Mouse (Mus musculus) liver, embryonic 12.5 days (tissue): ENCODE results near the gene Gatb. TPM values are rescaled to one million over a fixed set of nuclear protein-coding genes. Genes with fewer than 3 reads are reported as not detected.

ENCODE experiments used
- ATAC-seq: fragments of 200-750 bp; cut with Nextera tagmentation; 2 replicates; pipeline ENCODE4 v1.8.0; 2017; ENCODE audit warnings: moderate number of reproducible peaks, mild to moderate bottlenecking, moderate library complexity
- H3K27ac ChIP-seq: fragments of 300-500 bp; sonication (generic); 2 replicates; pipeline ENCODE4 v1.5.1; 2016; ENCODE audit warnings: mild to moderate bottlenecking
- H3K27me3 ChIP-seq: fragments of 300-500 bp; sonication (generic); replicated peaks from 2 replicates; pipeline ENCODE4 v1.6.1; 2016; ENCODE audit warnings: mild to moderate bottlenecking, moderate library complexity
- H3K36me3 ChIP-seq: fragments of 300-500 bp; sonication (generic); 2 replicates; pipeline ENCODE4 v1.6.1; 2016; ENCODE audit warnings: mild to moderate bottlenecking, moderate library complexity
- H3K4me1 ChIP-seq: fragments of 300-500 bp; sonication (generic); 2 replicates; pipeline ENCODE4 v1.6.1; 2016
- H3K4me2 ChIP-seq: fragments of 300-500 bp; sonication (generic); 2 replicates; pipeline ENCODE4 v1.6.1; 2016; ENCODE audit warnings: mild to moderate bottlenecking, moderate library complexity
- H3K4me3 ChIP-seq: fragments of 300-500 bp; sonication (generic); 2 replicates; pipeline ENCODE4 v1.5.1; 2016; ENCODE audit warnings: mild to moderate bottlenecking, moderate library complexity
- H3K9ac ChIP-seq: fragments of 300-500 bp; sonication (generic); 2 replicates; pipeline ENCODE4 v1.6.1; 2016; ENCODE audit warnings: mild to moderate bottlenecking, moderate library complexity
- H3K9me3 ChIP-seq: fragments of 300-500 bp; sonication (generic); replicated peaks from 2 replicates; pipeline ENCODE4 v1.6.1; 2016; ENCODE audit warnings: mild to moderate bottlenecking, moderate library complexity
- WGBS: fragments of 180-500 bp; shearing (Covaris S2); methylation state at CpG from one replicate; pipeline ENCODE4 v1.1.7; 2016; ENCODE audit not compliant: insufficient replicate concordance; 5-methylcytosine and 5-hydroxymethylcytosine counted together
- polyA plus RNA-seq: library from polyadenylated mRNA; unstranded; fragments of >200 nt; fragmentation: Nextera tagmentation; extraction: Ambion mirVana; gene quantifications from 2 replicates; pipeline ENCODE4 v1.2.1, GENCODE M21; 2016

The Gatb gene
- polyA plus RNA-seq, 1 experiment from 2014 or later = 24.5 TPM

GRCm38 (mm10) chr3:85664591-85665171 is 90.8 kb downstream of the Gatb start:
- H3K36me3 ChIP-seq = no peaks in the 10 kb centered on the region
- no peak for ATAC-seq
- H3K27me3 ChIP-seq = peaks cover 7% of the 10 kb centered on the region; the same call in 1 of the 2 replicates
- no peak overlapping the region for H3K9ac ChIP-seq
- H3K4me3 ChIP-seq = no peak overlapping the region
- 71% methylated on average over 10 of the region's 10 CpGs for WGBS
- H3K4me2 ChIP-seq = no peak overlapping the region
- no peaks in the 10 kb centered on the region for H3K9me3 ChIP-seq
- no peaks in the 10 kb centered on the region for H3K4me1 ChIP-seq
- no peak overlapping the region for H3K27ac ChIP-seq

DNA sequence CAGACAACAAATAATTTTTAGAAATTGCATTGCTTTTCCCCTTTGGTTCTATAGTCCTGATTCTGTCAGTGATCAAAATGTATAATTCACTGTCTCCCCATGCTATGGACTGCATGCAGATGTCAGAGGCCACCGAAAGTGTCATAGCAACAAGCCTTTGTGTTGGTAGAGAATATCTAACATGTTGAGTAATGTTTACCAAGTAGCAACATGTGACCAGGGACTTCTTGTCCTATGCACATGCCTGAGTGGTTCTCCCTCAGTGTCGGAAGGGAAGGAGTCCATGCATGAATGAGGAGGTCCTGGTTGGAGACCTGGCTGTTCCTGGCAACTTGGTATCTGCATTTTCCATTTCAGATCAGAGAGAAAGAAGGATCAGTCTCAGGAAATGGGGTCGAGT is 92.2 kb downstream of the Gatb start:
- Histone ChIP-seq H3K4me3 (no peak overlapping the region), H3K27me3 (peaks cover 7% of the 10 kb centered on the region; the same call in 1 of the 2 replicates), H3K27ac (no peak overlapping the region), H3K9me3 (no peaks in the 10 kb centered on the region), H3K9ac (no peak overlapping the region), H3K4me2 (no peak overlapping the region), H3K4me1 (no peaks in the 10 kb centered on the region), H3K36me3 (no peaks in the 10 kb centered on the region)
- ATAC-seq = no peak
- WGBS = 53% methylated on average over 3 of the region's 3 CpGs

- ATAC-seq = no peak
- no peaks in the 10 kb centered on the region for H3K36me3 ChIP-seq
- peaks cover 7% of the 10 kb centered on the region; the same call in 1 of the 2 replicates for H3K27me3 ChIP-seq
- no peaks in the 10 kb centered on the region for H3K9me3 ChIP-seq
- H3K4me1 ChIP-seq = no peaks in the 10 kb centered on the region
- no peak overlapping the region for H3K4me2 ChIP-seq
- no peak overlapping the region for H3K27ac ChIP-seq
- no peak overlapping the region for H3K9ac ChIP-seq
- no peak overlapping the region for H3K4me3 ChIP-seq
- 67% methylated on average over 12 of the region's 12 CpGs for WGBS
Measured at GRCm38 (mm10) chr3:85666736-85667135, 92.8 kb downstream of the Gatb start.

- Histone ChIP-seq H3K9ac (no peak overlapping the region), H3K27ac (no peak overlapping the region), H3K36me3 (no peaks in the 10 kb centered on the region), H3K4me1 (no peaks in the 10 kb centered on the region), H3K4me2 (no peak overlapping the region), H3K9me3 (no peaks in the 10 kb centered on the region), H3K4me3 (no peak overlapping the region), H3K27me3 (peaks cover 7% of the 10 kb centered on the region; the same call in 1 of the 2 replicates)
- no peak for ATAC-seq
- 85% methylated on average over 6 of the region's 6 CpGs for WGBS
Measured at GRCm38 (mm10) chr3:85667683-85668082, 93.8 kb downstream of the Gatb start.

GRCm38 (mm10) chr3:85669844-85670243 is 95.9 kb downstream of the Gatb start:
- 75% methylated on average over 6 of the region's 6 CpGs for WGBS
- no peak overlapping the region for H3K4me2 ChIP-seq
- H3K36me3 ChIP-seq = no peaks in the 10 kb centered on the region
- no peak overlapping the region for H3K27ac ChIP-seq
- no peak overlapping the region for H3K9ac ChIP-seq
- no peak overlapping the region for H3K4me3 ChIP-seq
- no peaks in the 10 kb centered on the region for H3K4me1 ChIP-seq
- ATAC-seq = no peak
- no peaks in the 10 kb centered on the region; the same call in 1 of the 2 replicates for H3K27me3 ChIP-seq
- no peaks in the 10 kb centered on the region for H3K9me3 ChIP-seq

- Histone ChIP-seq H3K27ac (no peak overlapping the region), H3K36me3 (no peaks in the 10 kb centered on the region), H3K4me3 (no peak overlapping the region), H3K9me3 (no peaks in the 10 kb centered on the region), H3K4me1 (peaks cover 15% of the 10 kb centered on the region), H3K9ac (no peak overlapping the region), H3K27me3 (peaks cover 17% of the 10 kb centered on the region; the same call in 1 of the 2 replicates), H3K4me2 (no peak overlapping the region)
- no peak for ATAC-seq
- 67% methylated on average over 8 of the region's 8 CpGs for WGBS
Measured at GRCm38 (mm10) chr3:85677133-85677532, 103.2 kb downstream of the Gatb start.

DNA sequence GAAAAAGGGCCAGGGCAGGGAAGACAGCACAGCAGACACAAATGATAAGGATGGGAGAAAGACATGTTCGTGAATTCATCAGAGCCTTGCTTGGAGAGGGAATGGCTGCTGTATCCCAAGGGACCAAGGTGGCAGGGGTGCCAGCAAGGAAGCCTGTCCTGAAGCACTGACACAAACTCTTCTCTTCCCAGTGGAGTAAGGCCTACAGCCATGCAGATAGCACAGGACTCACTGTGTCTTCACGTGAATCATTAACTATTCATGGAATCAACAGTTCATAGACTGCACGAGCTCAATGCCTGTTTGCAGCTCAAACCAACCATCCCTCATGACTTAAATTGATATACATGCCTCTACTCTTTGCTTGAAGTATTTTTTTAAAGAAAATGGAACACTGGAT is 104.0 kb downstream of the Gatb start:
- Histone ChIP-seq H3K27me3 (peaks cover 17% of the 10 kb centered on the region; the same call in 1 of the 2 replicates), H3K27ac (no peak overlapping the region), H3K4me3 (no peak overlapping the region), H3K36me3 (no peaks in the 10 kb centered on the region), H3K4me1 (peaks cover 15% of the 10 kb centered on the region), H3K9me3 (no peaks in the 10 kb centered on the region), H3K4me2 (no peak overlapping the region), H3K9ac (no peak overlapping the region)
- ATAC-seq = no peak
- 65% methylated on average over 3 of the region's 3 CpGs for WGBS

- Histone ChIP-seq H3K4me2 (peak overlapping the region; percentile 44), H3K4me1 (peaks cover 15% of the 10 kb centered on the region), H3K27me3 (peaks cover 17% of the 10 kb centered on the region; the same call in 1 of the 2 replicates), H3K9ac (peak overlapping the region; percentile 19; the same call in 1 of the 2 replicates), H3K27ac (no peak overlapping the region), H3K4me3 (no peak overlapping the region), H3K36me3 (no peaks in the 10 kb centered on the region), H3K9me3 (no peaks in the 10 kb centered on the region)
- 56% methylated on average over 8 of the region's 8 CpGs for WGBS
- ATAC-seq = peak; percentile 78
Measured at GRCm38 (mm10) chr3:85679312-85679933, 105.5 kb downstream of the Gatb start.

DNA sequence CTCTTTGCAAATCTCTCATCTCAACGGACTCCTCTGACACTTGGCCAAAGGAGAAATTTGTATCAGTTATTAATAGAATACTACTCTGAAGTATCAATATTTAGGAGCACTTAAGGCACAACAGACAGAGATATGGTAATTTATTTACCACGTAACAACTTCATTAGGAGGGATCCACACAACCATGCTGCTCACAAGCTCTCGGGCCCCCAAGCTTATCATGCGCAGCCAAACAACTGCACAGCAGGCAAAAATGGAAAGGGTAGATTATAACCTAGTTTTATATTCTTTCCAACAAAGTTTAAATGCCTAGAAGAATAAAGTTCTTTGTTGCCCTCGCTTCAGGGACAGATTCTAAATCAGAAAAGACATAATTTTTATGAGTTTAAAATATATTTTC is 106.0 kb downstream of the Gatb start:
- no peaks in the 10 kb centered on the region for H3K36me3 ChIP-seq
- H3K9me3 ChIP-seq = no peaks in the 10 kb centered on the region
- no peak overlapping the region for H3K27ac ChIP-seq
- WGBS = 50% methylated on average over 5 of the region's 5 CpGs
- peaks cover 17% of the 10 kb centered on the region; the same call in 1 of the 2 replicates for H3K27me3 ChIP-seq
- ATAC-seq = peak; percentile 70
- H3K4me3 ChIP-seq = no peak overlapping the region
- peak overlapping the region; percentile 44 for H3K4me2 ChIP-seq
- no peak overlapping the region for H3K9ac ChIP-seq
- peaks cover 15% of the 10 kb centered on the region for H3K4me1 ChIP-seq

DNA sequence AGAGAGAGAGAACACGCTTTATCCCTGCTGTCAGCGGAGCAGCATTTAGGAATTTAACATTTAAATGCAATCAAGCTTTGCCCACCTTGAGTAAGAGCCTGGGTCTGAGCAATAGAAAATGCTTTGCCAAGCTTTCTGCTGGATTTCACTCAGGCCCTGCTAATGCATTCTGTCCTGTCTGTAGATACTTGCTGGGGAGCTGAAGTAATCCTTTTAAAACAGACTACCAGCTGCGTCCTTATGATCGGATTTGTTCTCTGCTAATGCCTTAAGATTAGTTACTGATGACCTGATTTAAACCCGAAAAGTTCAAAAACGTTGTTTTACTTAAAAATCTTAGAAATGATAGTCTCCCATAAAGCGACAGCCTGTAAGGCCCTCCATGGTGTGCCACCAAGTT is 107.2 kb downstream of the Gatb start:
- peaks cover 16% of the 10 kb centered on the region; the same call in 1 of the 2 replicates for H3K27me3 ChIP-seq
- H3K9ac ChIP-seq = no peak overlapping the region
- no peak overlapping the region for H3K4me3 ChIP-seq
- no peak for ATAC-seq
- no peak overlapping the region for H3K27ac ChIP-seq
- WGBS = 74% methylated on average over 7 of the region's 7 CpGs
- no peak overlapping the region for H3K4me2 ChIP-seq
- peaks cover 15% of the 10 kb centered on the region for H3K4me1 ChIP-seq
- no peaks in the 10 kb centered on the region for H3K36me3 ChIP-seq
- H3K9me3 ChIP-seq = no peaks in the 10 kb centered on the region

GRCm38 (mm10) chr3:85683618-85684017 is 109.7 kb downstream of the Gatb start:
- Histone ChIP-seq H3K9me3 (no peaks in the 10 kb centered on the region), H3K27ac (no peak overlapping the region), H3K27me3 (peaks cover 4% of the 10 kb centered on the region; the same call in 1 of the 2 replicates), H3K4me1 (peaks cover 15% of the 10 kb centered on the region), H3K4me2 (no peak overlapping the region), H3K4me3 (no peak overlapping the region), H3K36me3 (no peaks in the 10 kb centered on the region), H3K9ac (no peak overlapping the region)
- ATAC-seq = no peak
- WGBS = 75% methylated on average over 5 of the region's 5 CpGs

DNA sequence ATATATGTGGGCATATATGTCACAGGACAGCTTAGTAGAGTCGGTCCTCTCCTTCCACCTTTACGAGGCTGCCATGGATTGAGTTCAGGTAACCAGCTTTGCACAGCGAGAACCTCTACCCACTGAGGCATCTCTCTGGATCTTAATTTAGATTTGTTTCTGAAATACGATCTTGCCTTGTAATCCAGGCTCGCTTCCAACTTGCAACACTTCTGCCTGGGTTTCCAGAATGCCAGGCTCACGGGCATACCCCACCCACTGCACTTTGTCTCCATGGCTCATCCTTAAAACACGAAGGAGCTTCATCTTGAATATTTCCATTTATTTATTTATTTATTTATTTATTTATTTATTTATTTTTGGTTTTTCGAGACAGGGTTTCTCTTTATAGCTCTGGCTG is 111.4 kb downstream of the Gatb start:
- Histone ChIP-seq H3K9ac (no peak overlapping the region), H3K4me2 (no peak overlapping the region), H3K9me3 (no peaks in the 10 kb centered on the region), H3K36me3 (no peaks in the 10 kb centered on the region), H3K4me1 (peaks cover 5% of the 10 kb centered on the region; the same call in 1 of the 2 replicates), H3K4me3 (no peak overlapping the region), H3K27me3 (peaks cover 6% of the 10 kb centered on the region; the same call in 1 of the 2 replicates), H3K27ac (no peak overlapping the region)
- WGBS = 72% methylated on average over 8 of the region's 8 CpGs
- no peak for ATAC-seq
